Mouse (Mus musculus): ENCODE results near the gene Ints1. TPM values are rescaled to one million over a fixed set of nuclear protein-coding genes. Genes with fewer than 3 reads are reported as not detected.

The Ints1 gene
- polyA plus RNA-seq, 1 experiment from 2014 or later: 16.9 TPM

DNA sequence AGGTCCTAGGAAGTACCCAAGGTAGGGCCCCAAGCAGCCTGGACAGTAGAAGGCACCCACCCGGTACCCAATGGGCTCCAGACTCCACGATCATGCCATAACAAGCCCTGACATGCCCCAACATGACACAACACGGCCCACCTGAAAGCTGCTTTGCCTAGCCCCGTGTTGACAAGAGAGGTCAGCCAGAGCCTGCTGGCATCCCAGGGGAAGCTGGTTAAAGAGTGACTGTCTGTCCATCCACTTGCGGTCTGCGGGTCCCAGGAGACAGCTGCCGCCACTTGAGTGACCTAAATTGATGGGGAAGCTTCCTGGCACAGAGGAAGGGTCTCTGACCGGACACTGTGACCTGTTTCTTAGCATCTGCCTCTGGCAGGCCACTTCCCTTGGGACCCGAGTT lies 52.4 kb downstream of the Ints1 start:
- H3K27me3 ChIP-seq (ENCODE audit: control insufficient read depth, insufficient read depth, low read length): no peaks in the 10 kb centered on the region
- no peak overlapping the region for H3K4me3 ChIP-seq (ENCODE audit: low read length)
- no peak overlapping the region for H3K4me2 ChIP-seq (ENCODE audit: low read depth, low read length)
- H3K4me1 ChIP-seq (ENCODE audit: control insufficient read depth, insufficient read depth, low read length): peaks cover 3% of the 10 kb centered on the region; the same call in 1 of the 2 replicates
- 53% methylated on average over 9 of the region's 9 CpGs for WGBS
- ATAC-seq (replicated peaks; ENCODE audit: extremely low read depth, insufficient read depth, low FRiP score): no peak
- no peak overlapping the region for H3K9ac ChIP-seq (ENCODE audit: low read length)
- H3K9me3 ChIP-seq (replicated peaks; ENCODE audit: control insufficient read depth, low read length): no peaks in the 10 kb centered on the region
- H3K36me3 ChIP-seq (ENCODE audit: control insufficient read depth, insufficient read depth): no peaks in the 10 kb centered on the region
- H3K27ac ChIP-seq (ENCODE audit: low read length): no peak overlapping the region

DNA sequence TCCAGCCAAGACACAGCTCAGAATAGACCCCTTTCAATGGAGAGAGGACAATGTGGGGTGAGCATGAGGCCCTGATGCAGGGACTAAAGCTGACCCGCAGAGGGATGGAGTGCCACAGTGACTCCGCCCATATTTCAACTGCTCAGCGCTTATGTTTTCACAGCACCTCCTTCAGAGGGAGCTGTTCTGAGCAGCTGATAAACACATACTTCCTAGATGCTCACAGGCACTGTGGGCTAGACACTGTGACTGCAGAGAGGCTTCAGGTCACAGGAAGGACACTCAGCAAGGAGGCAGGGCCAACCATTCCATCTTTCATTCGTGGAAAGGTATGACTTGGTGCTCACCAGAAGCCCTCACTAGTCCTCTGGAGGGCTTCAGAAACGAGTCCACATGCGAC lies 52.8 kb downstream of the Ints1 start:
- Histone ChIP-seq H3K27me3 (ENCODE audit: control insufficient read depth, insufficient read depth, low read length) (no peaks in the 10 kb centered on the region), H3K27ac (ENCODE audit: low read length) (no peak overlapping the region), H3K9me3 (replicated peaks; ENCODE audit: control insufficient read depth, low read length) (no peaks in the 10 kb centered on the region), H3K4me2 (ENCODE audit: low read depth, low read length) (no peak overlapping the region), H3K9ac (ENCODE audit: low read length) (no peak overlapping the region), H3K36me3 (ENCODE audit: control insufficient read depth, insufficient read depth) (no peaks in the 10 kb centered on the region), H3K4me1 (ENCODE audit: control insufficient read depth, insufficient read depth, low read length) (peaks cover 3% of the 10 kb centered on the region; the same call in 1 of the 2 replicates), H3K4me3 (ENCODE audit: low read length) (no peak overlapping the region)
- WGBS: 52% methylated on average over 6 of the region's 6 CpGs
- ATAC-seq (replicated peaks; ENCODE audit: extremely low read depth, insufficient read depth, low FRiP score): no peak

DNA sequence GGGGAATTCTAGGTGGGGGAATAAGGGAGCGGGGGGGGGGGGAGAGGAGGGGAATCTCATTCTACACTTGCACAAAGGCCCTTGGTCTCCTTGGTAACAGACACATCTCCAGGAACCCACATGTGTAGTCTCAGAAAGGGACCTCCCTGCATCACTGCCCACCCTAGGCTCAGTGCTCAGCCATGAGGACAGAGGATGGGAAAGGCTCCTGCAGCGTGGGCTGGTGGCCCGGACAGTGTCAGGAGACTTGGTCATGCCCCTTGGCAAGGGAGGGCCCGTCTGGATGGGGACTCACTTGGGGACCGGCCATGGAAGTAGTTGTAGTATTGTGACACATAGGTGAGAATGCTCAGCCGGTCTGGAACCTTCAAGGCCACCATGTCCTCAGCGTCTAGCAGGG lies 56.5 kb downstream of the Ints1 start:
- no peak for ATAC-seq (replicated peaks; ENCODE audit: extremely low read depth, insufficient read depth, low FRiP score)
- H3K9ac ChIP-seq (ENCODE audit: low read length): no peak overlapping the region
- no peak overlapping the region for H3K4me2 ChIP-seq (ENCODE audit: low read depth, low read length)
- no peaks in the 10 kb centered on the region for H3K36me3 ChIP-seq (ENCODE audit: control insufficient read depth, insufficient read depth)
- H3K4me1 ChIP-seq (ENCODE audit: control insufficient read depth, insufficient read depth, low read length): peaks cover 3% of the 10 kb centered on the region; the same call in 1 of the 2 replicates
- WGBS: 84% methylated on average over 6 of the region's 7 CpGs
- no peaks in the 10 kb centered on the region for H3K27me3 ChIP-seq (ENCODE audit: control insufficient read depth, insufficient read depth, low read length)
- H3K4me3 ChIP-seq (ENCODE audit: low read length): no peak overlapping the region
- no peaks in the 10 kb centered on the region for H3K9me3 ChIP-seq (replicated peaks; ENCODE audit: control insufficient read depth, low read length)
- H3K27ac ChIP-seq (ENCODE audit: low read length): no peak overlapping the region

DNA sequence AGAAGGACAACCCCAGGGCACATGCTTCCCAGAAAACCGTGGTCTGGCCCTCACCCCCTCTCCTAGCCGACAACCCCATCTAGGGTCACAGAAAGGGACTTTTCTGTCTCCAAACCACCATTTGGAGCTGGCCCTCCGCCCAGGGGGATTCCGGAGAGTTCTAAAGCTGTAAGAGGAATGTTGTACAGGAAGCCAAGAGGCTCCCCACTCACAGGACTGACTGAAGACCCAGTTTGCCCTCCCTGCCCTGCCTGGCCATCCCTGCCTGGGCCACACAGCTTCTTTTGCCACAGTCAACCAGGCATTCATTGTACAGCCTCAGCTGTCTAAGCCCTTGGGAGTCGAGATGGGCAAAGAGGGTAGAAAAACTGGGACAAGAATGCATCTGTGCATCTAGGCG lies 56.9 kb downstream of the Ints1 start:
- Histone ChIP-seq H3K27ac (ENCODE audit: low read length) (no peak overlapping the region), H3K9me3 (replicated peaks; ENCODE audit: control insufficient read depth, low read length) (no peaks in the 10 kb centered on the region), H3K36me3 (ENCODE audit: control insufficient read depth, insufficient read depth) (no peaks in the 10 kb centered on the region), H3K4me2 (ENCODE audit: low read depth, low read length) (no peak overlapping the region), H3K4me3 (ENCODE audit: low read length) (no peak overlapping the region), H3K4me1 (ENCODE audit: control insufficient read depth, insufficient read depth, low read length) (peaks cover 3% of the 10 kb centered on the region; the same call in 1 of the 2 replicates), H3K27me3 (ENCODE audit: control insufficient read depth, insufficient read depth, low read length) (no peaks in the 10 kb centered on the region), H3K9ac (ENCODE audit: low read length) (no peak overlapping the region)
- ATAC-seq (replicated peaks; ENCODE audit: extremely low read depth, insufficient read depth, low FRiP score): no peak
- WGBS: 60% methylated on average over 6 of the region's 6 CpGs

DNA sequence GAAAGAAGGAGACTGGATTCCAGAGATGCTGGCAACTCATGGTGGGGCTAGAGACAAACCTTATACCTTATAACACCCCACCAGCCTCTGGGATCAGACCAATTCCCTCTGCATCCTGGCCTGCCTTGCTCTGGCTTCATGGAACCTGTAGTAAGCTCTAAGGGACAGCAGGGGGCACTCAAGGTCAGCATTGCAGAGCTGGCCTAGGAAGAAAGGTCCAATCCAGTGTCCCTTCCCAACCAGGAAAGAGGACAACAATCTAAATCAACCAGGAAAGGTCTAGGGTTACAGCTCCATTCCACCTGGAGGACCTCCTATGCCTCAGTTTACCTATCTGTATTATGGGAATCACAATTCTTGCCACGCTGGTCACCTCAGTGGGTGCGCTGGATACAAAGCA lies 57.8 kb downstream of the Ints1 start:
- Histone ChIP-seq H3K4me3 (ENCODE audit: low read length) (no peak overlapping the region), H3K9me3 (replicated peaks; ENCODE audit: control insufficient read depth, low read length) (no peaks in the 10 kb centered on the region), H3K4me2 (ENCODE audit: low read depth, low read length) (no peak overlapping the region), H3K9ac (ENCODE audit: low read length) (no peak overlapping the region), H3K36me3 (ENCODE audit: control insufficient read depth, insufficient read depth) (no peaks in the 10 kb centered on the region), H3K27ac (ENCODE audit: low read length) (no peak overlapping the region), H3K27me3 (ENCODE audit: control insufficient read depth, insufficient read depth, low read length) (no peaks in the 10 kb centered on the region), H3K4me1 (ENCODE audit: control insufficient read depth, insufficient read depth, low read length) (peaks cover 3% of the 10 kb centered on the region; the same call in 1 of the 2 replicates)
- ATAC-seq (replicated peaks; ENCODE audit: extremely low read depth, insufficient read depth, low FRiP score): 0 out of 2 replicates have a peak, but pooled peaks have one; percentile 29
- 97% methylated on average over 2 of the region's 2 CpGs for WGBS

DNA sequence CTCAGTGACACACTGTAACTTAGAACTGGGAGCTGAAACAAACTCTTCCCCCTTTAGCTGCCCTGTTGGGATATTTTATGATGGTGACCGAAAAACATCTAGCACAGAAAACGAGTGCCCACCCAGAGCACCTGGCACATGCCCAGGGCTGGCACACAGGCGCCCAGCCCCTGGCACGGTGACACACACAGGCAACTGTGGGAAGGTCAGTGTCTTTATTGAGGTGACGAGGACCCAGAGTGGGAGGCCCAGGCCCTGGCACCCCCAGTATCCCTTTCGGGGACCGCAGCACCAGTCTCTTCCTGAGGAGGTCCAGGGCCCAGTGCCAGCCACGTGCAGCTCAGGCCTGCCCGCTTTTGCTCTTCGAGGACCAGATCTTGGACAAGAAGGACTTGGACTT lies 69.0 kb downstream of the Ints1 start:
- Histone ChIP-seq H3K27ac (ENCODE audit: low read length) (no peak overlapping the region), H3K4me2 (ENCODE audit: low read depth, low read length) (no peak overlapping the region), H3K4me1 (ENCODE audit: control insufficient read depth, insufficient read depth, low read length) (no peaks in the 10 kb centered on the region), H3K27me3 (ENCODE audit: control insufficient read depth, insufficient read depth, low read length) (no peaks in the 10 kb centered on the region), H3K4me3 (ENCODE audit: low read length) (no peak overlapping the region), H3K9ac (ENCODE audit: low read length) (no peak overlapping the region), H3K9me3 (replicated peaks; ENCODE audit: control insufficient read depth, low read length) (no peaks in the 10 kb centered on the region), H3K36me3 (ENCODE audit: control insufficient read depth, insufficient read depth) (no peaks in the 10 kb centered on the region)
- 88% methylated on average over 10 of the region's 10 CpGs for WGBS
- ATAC-seq (replicated peaks; ENCODE audit: extremely low read depth, insufficient read depth, low FRiP score): no peak

DNA sequence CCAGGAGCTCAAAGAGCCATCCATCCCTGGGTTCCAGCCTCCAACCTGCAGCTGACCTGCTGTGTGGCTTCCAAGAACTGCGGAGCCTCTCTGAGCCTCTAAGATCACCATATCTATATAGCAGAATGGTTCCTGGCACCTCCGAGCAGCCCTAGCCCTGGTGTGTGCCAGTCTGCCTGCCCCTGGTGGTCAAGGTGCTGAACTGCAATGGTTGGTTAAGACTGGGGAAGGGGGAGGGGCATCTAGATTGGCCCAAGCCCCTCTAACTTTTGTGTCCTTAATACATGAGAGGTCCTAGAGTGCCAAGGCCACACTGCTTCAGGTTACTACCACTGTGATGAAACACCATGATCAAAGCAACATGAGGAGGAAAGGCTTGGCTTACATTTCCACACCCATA lies 72.6 kb downstream of the Ints1 start:
- no peak overlapping the region for H3K27ac ChIP-seq (ENCODE audit: low read length)
- no peaks in the 10 kb centered on the region for H3K4me1 ChIP-seq (ENCODE audit: control insufficient read depth, insufficient read depth, low read length)
- no peak for ATAC-seq (replicated peaks; ENCODE audit: extremely low read depth, insufficient read depth, low FRiP score)
- H3K4me3 ChIP-seq (ENCODE audit: low read length): no peak overlapping the region
- no peaks in the 10 kb centered on the region for H3K36me3 ChIP-seq (ENCODE audit: control insufficient read depth, insufficient read depth)
- H3K4me2 ChIP-seq (ENCODE audit: low read depth, low read length): no peak overlapping the region
- H3K9ac ChIP-seq (ENCODE audit: low read length): no peak overlapping the region
- 53% methylated on average over 2 of the region's 2 CpGs for WGBS
- H3K9me3 ChIP-seq (replicated peaks; ENCODE audit: control insufficient read depth, low read length): no peaks in the 10 kb centered on the region
- no peaks in the 10 kb centered on the region for H3K27me3 ChIP-seq (ENCODE audit: control insufficient read depth, insufficient read depth, low read length)

DNA sequence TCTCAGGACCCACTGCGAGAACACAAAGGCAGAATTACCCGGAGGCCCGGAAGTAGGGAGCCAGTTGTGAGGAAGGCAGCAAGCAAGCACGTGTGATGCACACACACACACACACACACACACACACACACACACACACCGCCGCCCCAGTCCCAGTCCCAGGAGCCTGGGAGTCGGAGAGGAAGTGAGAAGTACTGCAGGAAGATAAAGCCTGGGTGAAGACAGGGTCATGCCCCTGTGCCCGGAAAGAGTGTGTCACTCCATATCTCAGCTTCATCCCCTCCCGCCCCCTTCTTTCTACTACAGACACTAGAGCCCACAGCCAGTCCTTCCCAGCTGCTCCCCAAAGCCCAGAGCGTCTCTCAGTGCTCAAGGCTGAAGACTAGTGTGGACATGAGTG lies 73.2 kb downstream of the Ints1 start:
- WGBS: 14% methylated on average over 10 of the region's 10 CpGs
- peak; percentile 47; the same call in 1 of the 2 replicates for ATAC-seq (replicated peaks; ENCODE audit: extremely low read depth, insufficient read depth, low FRiP score)
- Histone ChIP-seq H3K4me2 (ENCODE audit: low read depth, low read length) (no peak overlapping the region), H3K27me3 (ENCODE audit: control insufficient read depth, insufficient read depth, low read length) (no peaks in the 10 kb centered on the region), H3K9me3 (replicated peaks; ENCODE audit: control insufficient read depth, low read length) (no peaks in the 10 kb centered on the region), H3K9ac (ENCODE audit: low read length) (no peak overlapping the region), H3K4me1 (ENCODE audit: control insufficient read depth, insufficient read depth, low read length) (no peaks in the 10 kb centered on the region), H3K4me3 (ENCODE audit: low read length) (no peak overlapping the region), H3K27ac (ENCODE audit: low read length) (no peak overlapping the region), H3K36me3 (ENCODE audit: control insufficient read depth, insufficient read depth) (no peaks in the 10 kb centered on the region)

Measured in heart, embryonic 16.5 days (tissue).